ENCODE assay signal across 11 mouse cellular contexts in the genomic region with DNA sequence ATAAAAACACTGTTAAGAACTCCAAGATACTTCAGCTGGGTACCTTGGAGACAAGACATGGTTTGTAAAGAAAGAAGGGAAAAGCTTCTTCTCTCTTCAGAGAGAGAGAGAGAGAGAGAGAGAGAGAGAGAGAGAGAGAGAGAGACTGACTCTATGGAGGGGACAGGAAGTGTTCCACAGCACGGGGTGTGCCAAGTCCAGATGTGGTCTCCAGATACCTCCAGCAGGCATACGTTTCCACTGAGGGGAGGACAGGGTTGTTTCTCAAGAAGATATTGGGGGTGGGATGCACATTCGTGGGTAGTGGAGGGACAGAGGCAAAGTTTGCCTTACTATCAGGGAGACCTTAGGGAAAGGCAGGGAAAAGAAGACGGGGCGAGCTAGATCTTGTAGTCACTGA. TPM values are rescaled to one million over a fixed set of nuclear protein-coding genes. Genes with fewer than 3 reads are reported as not detected.
DNase-seq lines count a peak whose midpoint lies in the region; ATAC-seq and TF ChIP-seq lines count a peak whose summit lies in the region.
"Had no signal": no experiment of that assay in that cellular context is flagged by ENCODE, and none has a peak within 500 bp of the region (broad histone marks: within the 10 kb centered on the region; RNA-seq: fewer than 3 reads in every experiment).

No protein-coding gene starts in this region.

- H3K4me1 ChIP-seq in kidney, embryonic 14.5 days (ENCODE audit: control insufficient read depth, insufficient read depth, low read length): 0 out of 2 replicates have a peak, but pooled peaks cover 4% of the 10 kb centered on the region
- peaks cover 78% of the 10 kb centered on the region for H3K4me1 ChIP-seq in G1E (ENCODE audit: insufficient read depth, low read depth, low read length)
- H3K4me1 ChIP-seq in embryonic facial prominence, embryonic 12.5 days: peaks cover 23% of the 10 kb centered on the region
- H3K4me1 ChIP-seq in liver, embryonic 15.5 days (replicated peaks): peaks cover 72% of the 10 kb centered on the region
- H3K4me1 ChIP-seq in forebrain, embryonic 11.5 days (replicated peaks; ENCODE audit: control insufficient read depth, insufficient read depth, low read length): 0 out of 2 replicates have a peak, but pooled peaks cover 10% of the 10 kb centered on the region

- H3K27ac ChIP-seq in kidney, embryonic 14.5 days (ENCODE audit: low read depth, low read length): no peak overlapping the region
- H3K27ac ChIP-seq in embryonic facial prominence, embryonic 12.5 days: no peak overlapping the region
- H3K27ac ChIP-seq in liver, embryonic 15.5 days (replicated peaks): peak overlapping the region; percentile 94
- no peak overlapping the region for H3K27ac ChIP-seq in forebrain, embryonic 11.5 days (ENCODE audit: low read depth, low read length)

- H3K27me3 ChIP-seq in kidney, embryonic 14.5 days (ENCODE audit: control insufficient read depth, insufficient read depth, low read length): no peaks in the 10 kb centered on the region
- no peaks in the 10 kb centered on the region for H3K27me3 ChIP-seq in G1E (ENCODE audit: insufficient read depth, low read length)
- H3K27me3 ChIP-seq in embryonic facial prominence, embryonic 12.5 days: no peaks in the 10 kb centered on the region
- peaks cover 16% of the 10 kb centered on the region for H3K27me3 ChIP-seq in liver, embryonic 15.5 days
- no peaks in the 10 kb centered on the region for H3K27me3 ChIP-seq in forebrain, embryonic 11.5 days (ENCODE audit: control insufficient read depth, insufficient read depth, low read length)

- WGBS in kidney, embryonic 14.5 days: 49% methylated on average over 5 of the region's 5 CpGs
- WGBS in embryonic facial prominence, embryonic 12.5 days: 52% methylated on average over 5 of the region's 5 CpGs
- WGBS in liver, embryonic 15.5 days (ENCODE audit: insufficient replicate concordance): 9% methylated on average over 5 of the region's 5 CpGs
- WGBS in forebrain, embryonic 11.5 days: 57% methylated on average over 5 of the region's 5 CpGs

- no peak for ATAC-seq in kidney, embryonic 14.5 days (ENCODE audit: low FRiP score, low TSS enrichment)
- ATAC-seq in G1E (ENCODE audit: extremely low read depth, insufficient number of reproducible peaks, low FRiP score, poor library complexity, severe bottlenecking): no peak
- ATAC-seq in embryonic facial prominence, embryonic 12.5 days (ENCODE audit: insufficient number of reproducible peaks, insufficient read depth, low FRiP score, low TSS enrichment): no peak
- ATAC-seq in liver, embryonic 15.5 days (ENCODE audit: insufficient read depth): peak; percentile 45
- ATAC-seq in forebrain, embryonic 11.5 days (replicated peaks; ENCODE audit: low FRiP score): no peak

- no peak overlapping the region for H3K9ac ChIP-seq in kidney, embryonic 14.5 days (ENCODE audit: low read depth, low read length)
- H3K9ac ChIP-seq in embryonic facial prominence, embryonic 12.5 days: no peak overlapping the region
- peak overlapping the region; percentile 91 for H3K9ac ChIP-seq in liver, embryonic 15.5 days
- no peak overlapping the region for H3K9ac ChIP-seq in forebrain, embryonic 11.5 days (ENCODE audit: low read length)

- H3K9me3 ChIP-seq in kidney, embryonic 14.5 days (ENCODE audit: control insufficient read depth, low read length): no peaks in the 10 kb centered on the region
- no peaks in the 10 kb centered on the region for H3K9me3 ChIP-seq in G1E (replicated peaks)
- no peaks in the 10 kb centered on the region for H3K9me3 ChIP-seq in embryonic facial prominence, embryonic 12.5 days
- H3K9me3 ChIP-seq in liver, embryonic 15.5 days (replicated peaks): no peaks in the 10 kb centered on the region
- no peaks in the 10 kb centered on the region for H3K9me3 ChIP-seq in forebrain, embryonic 11.5 days (ENCODE audit: control insufficient read depth, low read length)

- peak overlapping the region; percentile 83; the same call in 1 of the 2 replicates for H3K4me2 ChIP-seq in kidney, embryonic 14.5 days (replicated peaks; ENCODE audit: low read depth, low read length)
- H3K4me2 ChIP-seq in embryonic facial prominence, embryonic 12.5 days (replicated peaks): peak overlapping the region; percentile 86
- peak overlapping the region; percentile 97 for H3K4me2 ChIP-seq in liver, embryonic 15.5 days
- no peak overlapping the region for H3K4me2 ChIP-seq in forebrain, embryonic 11.5 days (ENCODE audit: low read depth, low read length, severe bottlenecking)

- no peak for TF ChIP-seq CTCF in G1E (IDR thresholded peaks at IDR 0.05; ENCODE audit: low read depth, low read length)

- H3K4me3 ChIP-seq in kidney, embryonic 14.5 days (ENCODE audit: low read length): no peak overlapping the region; the same call in 1 of the 2 replicates
- H3K4me3 ChIP-seq in G1E (ENCODE audit: low read depth, low read length): peak overlapping the region; percentile 80; the same call in 1 of the 2 replicates
- no peak overlapping the region; the same call in 1 of the 2 replicates for H3K4me3 ChIP-seq in embryonic facial prominence, embryonic 12.5 days
- peak overlapping the region; percentile 92 for H3K4me3 ChIP-seq in liver, embryonic 15.5 days (replicated peaks)
- no peak overlapping the region for H3K4me3 ChIP-seq in forebrain, embryonic 11.5 days (ENCODE audit: low read depth, low read length)

- no peaks in the 10 kb centered on the region for H3K36me3 ChIP-seq in kidney, embryonic 14.5 days (ENCODE audit: control insufficient read depth, insufficient read depth, low read length)
- peaks cover 19% of the 10 kb centered on the region for H3K36me3 ChIP-seq in G1E (replicated peaks)
- H3K36me3 ChIP-seq in embryonic facial prominence, embryonic 12.5 days: no peaks in the 10 kb centered on the region
- peaks cover 10% of the 10 kb centered on the region; the same call in 1 of the 2 replicates for H3K36me3 ChIP-seq in liver, embryonic 15.5 days (replicated peaks)
- H3K36me3 ChIP-seq in forebrain, embryonic 11.5 days (ENCODE audit: control insufficient read depth, insufficient read depth, low read length): no peaks in the 10 kb centered on the region

- DNase-seq in kidney, postnatal 25 days: no peak
- DNase-seq in G1E (ENCODE audit: low spot score): peak; percentile 56
- no peak for DNase-seq in urinary bladder, adult 2 months (ENCODE audit: low spot score)
- DNase-seq in ovary, postnatal 36 days (ENCODE audit: low spot score): no peak
- no peak for DNase-seq in forebrain, embryonic 11.5 days (ENCODE audit: low spot score)

RNA-seq across cellular contexts. Expression of a gene that starts 0.3 kb away (rescaled TPM):
- 13.7 and 21.3 TPM in 2 replicates for polyA plus RNA-seq in kidney, embryonic 14.5 days (2014; fragmentation: Nextera tagmentation; extraction: Ambion mirVana)
- 186 and 202 TPM in 2 replicates for total RNA-seq in G1E (2014; fragmentation: Nextera tagmentation)
- 156 and 172 TPM in 2 replicates for total RNA-seq in G1E (2017)
- polyA plus RNA-seq in G1E (2012): 124 and 136 TPM in 2 replicates
- 37.0 and 38.9 TPM in 2 replicates for polyA plus RNA-seq in embryonic facial prominence, embryonic 12.5 days (2016; fragmentation: Nextera tagmentation; extraction: Ambion mirVana)
- 18.2 and 18.3 TPM in 2 replicates for polyA plus RNA-seq in liver, embryonic 15.5 days (2015; fragmentation: Nextera tagmentation; extraction: Ambion mirVana)
- polyA plus RNA-seq in urinary bladder, adult 2 months (2012; rRNA removed): 63.8 and 64.4 TPM in 2 replicates
- polyA plus RNA-seq in forebrain, embryonic 11.5 days (2014; fragmentation: Nextera tagmentation; extraction: Ambion mirVana): 22.5 and 24.4 TPM in 2 replicates

RNA-seq across cellular contexts. Expression of a gene that starts 38.7 kb away (rescaled TPM):
- polyA plus RNA-seq in kidney, embryonic 14.5 days (2014; fragmentation: Nextera tagmentation; extraction: Ambion mirVana): 0.09 and 0.14 TPM in 2 replicates
- total RNA-seq in G1E (2014; fragmentation: Nextera tagmentation): 6.8 TPM in 2 replicates
- total RNA-seq in G1E (2017): 2.1 and 3.0 TPM in 2 replicates
- 4.9 and 6.1 TPM in 2 replicates for polyA plus RNA-seq in G1E (2012)
- 1.6 and 2.4 TPM in 2 replicates for polyA plus RNA-seq in embryonic facial prominence, embryonic 12.5 days (2016; fragmentation: Nextera tagmentation; extraction: Ambion mirVana)
- polyA plus RNA-seq in liver, embryonic 15.5 days (2015; fragmentation: Nextera tagmentation; extraction: Ambion mirVana): 18.7 and 23.0 TPM in 2 replicates
- polyA plus RNA-seq in urinary bladder, adult 2 months (2012; rRNA removed): 6.5 and 7.4 TPM in 2 replicates
- 0.76 and 0.77 TPM in 2 replicates for polyA plus RNA-seq in forebrain, embryonic 11.5 days (2014; fragmentation: Nextera tagmentation; extraction: Ambion mirVana)
- total RNA-seq: hematopoietic stem cell, adult 5-6 weeks had no signal

RNA-seq across cellular contexts. Expression of a gene that starts 38.8 kb away (rescaled TPM):
- polyA plus RNA-seq in kidney, embryonic 14.5 days (2014; fragmentation: Nextera tagmentation; extraction: Ambion mirVana): not detected in 2 replicates
- total RNA-seq in G1E (2014; fragmentation: Nextera tagmentation): not detected in 2 replicates
- total RNA-seq in G1E (2017): 0.29 and 0.76 TPM in 2 replicates
- 0.27 TPM in 1 of 2 replicates, not detected in the other for polyA plus RNA-seq in G1E (2012)
- 0.25 TPM in 1 of 2 replicates, not detected in the other for polyA plus RNA-seq in embryonic facial prominence, embryonic 12.5 days (2016; fragmentation: Nextera tagmentation; extraction: Ambion mirVana)
- 0.62 and 0.99 TPM in 2 replicates for polyA plus RNA-seq in liver, embryonic 15.5 days (2015; fragmentation: Nextera tagmentation; extraction: Ambion mirVana)
- polyA plus RNA-seq in urinary bladder, adult 2 months (2012; rRNA removed): 0.11 and 0.15 TPM in 2 replicates
- polyA plus RNA-seq in forebrain, embryonic 11.5 days (2014; fragmentation: Nextera tagmentation; extraction: Ambion mirVana): not detected in 2 replicates
- total RNA-seq: hematopoietic stem cell, adult 5-6 weeks had no signal
- polyA plus RNA-seq: lung, postnatal 0 days; spleen, adult 2 months had no signal

RNA-seq across cellular contexts. Expression of a gene that starts 48.4 kb away (rescaled TPM):
- 65.3 and 71.0 TPM in 2 replicates for polyA plus RNA-seq in kidney, embryonic 14.5 days (2014; fragmentation: Nextera tagmentation; extraction: Ambion mirVana)
- total RNA-seq in G1E (2014; fragmentation: Nextera tagmentation): 20.2 and 22.3 TPM in 2 replicates
- 25.7 and 27.5 TPM in 2 replicates for total RNA-seq in G1E (2017)
- polyA plus RNA-seq in G1E (2012): 11.2 and 12.0 TPM in 2 replicates
- polyA plus RNA-seq in embryonic facial prominence, embryonic 12.5 days (2016; fragmentation: Nextera tagmentation; extraction: Ambion mirVana): 101 and 112 TPM in 2 replicates
- polyA plus RNA-seq in liver, embryonic 15.5 days (2015; fragmentation: Nextera tagmentation; extraction: Ambion mirVana): 7.3 and 7.5 TPM in 2 replicates
- polyA plus RNA-seq in urinary bladder, adult 2 months (2012; rRNA removed): 14.3 and 16.1 TPM in 2 replicates
- polyA plus RNA-seq in forebrain, embryonic 11.5 days (2014; fragmentation: Nextera tagmentation; extraction: Ambion mirVana): 78.6 and 85.6 TPM in 2 replicates

RNA-seq across cellular contexts. Expression of a gene that starts 48.5 kb away (rescaled TPM):
- polyA plus RNA-seq in kidney, embryonic 14.5 days (2014; fragmentation: Nextera tagmentation; extraction: Ambion mirVana): not detected in 2 replicates
- not detected in 2 replicates for total RNA-seq in G1E (2014; fragmentation: Nextera tagmentation)
- 0.16 TPM in 1 of 2 replicates, not detected in the other for total RNA-seq in G1E (2017)
- not detected in 2 replicates for polyA plus RNA-seq in G1E (2012)
- not detected in 2 replicates for polyA plus RNA-seq in embryonic facial prominence, embryonic 12.5 days (2016; fragmentation: Nextera tagmentation; extraction: Ambion mirVana)
- polyA plus RNA-seq in liver, embryonic 15.5 days (2015; fragmentation: Nextera tagmentation; extraction: Ambion mirVana): not detected in 2 replicates
- polyA plus RNA-seq in urinary bladder, adult 2 months (2012; rRNA removed): not detected in 2 replicates
- polyA plus RNA-seq in forebrain, embryonic 11.5 days (2014; fragmentation: Nextera tagmentation; extraction: Ambion mirVana): not detected in 2 replicates
- total RNA-seq: hematopoietic stem cell, adult 5-6 weeks had no signal
- polyA plus RNA-seq: lung, postnatal 0 days; spleen, adult 2 months had no signal

Comparison
In these comparisons a context has a peak if more than half of its experiments do, and no peak if none do; other contexts are left out.
1. H3K4me3 ChIP-seq: peak in G1E (single experiment) and liver, embryonic 15.5 days (single experiment); none in kidney, embryonic 14.5 days (single experiment), embryonic facial prominence, embryonic 12.5 days (single experiment) and forebrain, embryonic 11.5 days (single experiment).